Mouse (Mus musculus): ENCODE measurements around the gene Ubtd2. TPM values are rescaled to one million over a fixed set of nuclear protein-coding genes. Genes with fewer than 3 reads are reported as not detected.

Gene Ubtd2
- polyA plus RNA-seq, 1 experiment: 8.8 TPM

GRCm38 (mm10) chr11:32454231-32454799 is 855 bp upstream of the Ubtd2 start:
- H3K4me3 ChIP-seq (replicated peaks; ENCODE audit: extremely low read depth, low read depth, low read length): peak overlapping the region; percentile 94
- WGBS: 4% methylated on average over 19 of the region's 19 CpGs
- DNase-seq: no peak

GRCm38 (mm10) chr11:32455507-32456141 is 454 bp downstream of the Ubtd2 start:
- H3K4me3 ChIP-seq (replicated peaks; ENCODE audit: extremely low read depth, low read depth, low read length): peak overlapping the region; percentile 94
- under 1% methylated on average over 55 of the region's 58 CpGs for WGBS
- no peak for TF ChIP-seq CTCF (IDR thresholded peaks at IDR 0.05; ENCODE audit: insufficient read depth, low read length)
- no peaks in the 10 kb centered on the region for H3K4me1 ChIP-seq (ENCODE audit: control insufficient read depth, insufficient read depth, low read length)
- peak; percentile 55 for DNase-seq

More at GRCm38 (mm10) chr11:32454231-32454799, 855 bp upstream of the Ubtd2 start:
- no peaks in the 10 kb centered on the region for H3K4me1 ChIP-seq (ENCODE audit: control insufficient read depth, insufficient read depth, low read length)
- TF ChIP-seq CTCF (IDR thresholded peaks at IDR 0.05; ENCODE audit: insufficient read depth, low read length): no peak
- no peak for TF ChIP-seq POLR2A (IDR thresholded peaks at IDR 0.05; ENCODE audit: borderline replicate concordance, extremely low read depth, low read depth, low read length)

DNA sequence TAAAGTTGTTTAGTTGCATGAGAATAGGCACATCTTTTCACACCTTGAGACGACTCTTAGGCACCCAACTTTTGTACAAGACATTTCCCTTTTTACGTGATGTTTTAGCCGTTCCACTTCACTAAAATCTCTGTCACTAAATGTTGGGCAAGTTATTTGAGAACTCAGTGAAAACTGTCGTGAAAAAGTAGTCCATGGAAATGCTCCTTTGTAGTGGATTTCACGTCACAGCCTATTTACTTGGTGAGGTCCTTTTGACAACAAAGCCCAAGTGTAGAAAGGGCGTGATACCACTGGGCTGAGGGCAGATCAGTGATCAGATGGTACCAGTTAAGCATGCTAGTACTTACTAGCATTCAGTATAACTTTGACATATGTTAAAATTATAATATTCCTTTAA is 1.2 kb downstream of the Ubtd2 start:
- DNase-seq: no peak
- TF ChIP-seq CTCF (IDR thresholded peaks at IDR 0.05; ENCODE audit: insufficient read depth, low read length): no peak
- no peak for TF ChIP-seq POLR2A (IDR thresholded peaks at IDR 0.05; ENCODE audit: borderline replicate concordance, extremely low read depth, low read depth, low read length)
- H3K4me1 ChIP-seq (ENCODE audit: control insufficient read depth, insufficient read depth, low read length): no peaks in the 10 kb centered on the region
- 14% methylated on average over 6 of the region's 6 CpGs for WGBS
- peak overlapping the region; percentile 94 for H3K4me3 ChIP-seq (replicated peaks; ENCODE audit: extremely low read depth, low read depth, low read length)

DNA sequence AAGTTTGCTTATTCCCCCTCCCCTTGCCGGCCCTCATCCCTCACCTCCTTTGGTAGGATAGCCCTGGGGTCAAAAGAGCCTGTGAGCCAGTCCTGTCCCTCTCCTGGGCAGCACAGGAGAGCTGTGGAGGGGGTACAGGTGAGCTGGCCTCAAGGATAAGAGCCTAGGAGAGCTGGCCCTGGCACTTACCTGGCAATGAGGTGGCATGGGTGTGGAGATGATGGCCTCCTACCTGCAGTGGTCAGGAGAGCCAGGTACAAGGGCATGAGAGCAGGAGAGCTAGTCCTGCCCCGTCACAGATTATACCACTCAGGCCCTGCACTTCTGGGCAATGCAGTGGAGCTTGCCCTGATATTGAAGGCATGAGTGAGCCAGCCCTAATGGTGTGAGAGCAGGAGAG is 9.1 kb downstream of the Ubtd2 start:
- no peak for DNase-seq
- Histone ChIP-seq H3K4me3 (replicated peaks; ENCODE audit: extremely low read depth, low read depth, low read length) (no peak overlapping the region), H3K4me1 (ENCODE audit: control insufficient read depth, insufficient read depth, low read length) (no peaks in the 10 kb centered on the region)
- no peak for TF ChIP-seq CTCF (IDR thresholded peaks at IDR 0.05; ENCODE audit: insufficient read depth, low read length)
- no peak for TF ChIP-seq POLR2A (IDR thresholded peaks at IDR 0.05; ENCODE audit: borderline replicate concordance, extremely low read depth, low read depth, low read length)
- 65% methylated on average over 2 of the region's 2 CpGs for WGBS

GRCm38 (mm10) chr11:32471925-32472324 is 16.8 kb downstream of the Ubtd2 start:
- 61% methylated on average over 2 of the region's 2 CpGs for WGBS
- TF ChIP-seq POLR2A (IDR thresholded peaks at IDR 0.05; ENCODE audit: borderline replicate concordance, extremely low read depth, low read depth, low read length) (no peak), CTCF (IDR thresholded peaks at IDR 0.05; ENCODE audit: insufficient read depth, low read length) (no peak)

DNA sequence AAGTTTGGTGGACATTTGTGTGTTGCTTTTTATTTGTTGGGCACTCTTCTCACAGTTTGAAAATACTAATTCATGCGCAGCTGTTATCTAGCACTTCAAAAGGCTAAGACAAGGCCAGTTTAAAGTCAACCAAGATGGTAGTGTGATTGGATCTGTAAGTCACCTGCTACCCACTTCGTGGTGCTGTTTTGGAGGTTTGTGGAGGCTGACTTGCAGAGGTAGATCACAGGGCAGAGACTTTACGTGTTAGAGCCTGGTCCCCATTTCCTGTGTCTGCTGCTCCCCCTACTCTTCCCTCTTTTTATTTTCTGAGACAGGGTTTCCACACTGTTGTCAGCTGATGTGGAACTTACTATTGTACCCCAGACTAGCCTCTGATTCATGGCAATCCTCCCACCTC is 19.6 kb downstream of the Ubtd2 start:
- Histone ChIP-seq H3K4me1 (ENCODE audit: control insufficient read depth, insufficient read depth, low read length) (no peaks in the 10 kb centered on the region; the same call in 1 of the 2 replicates), H3K4me3 (replicated peaks; ENCODE audit: extremely low read depth, low read depth, low read length) (no peak overlapping the region)
- 74% methylated on average over 3 of the region's 3 CpGs for WGBS
- TF ChIP-seq POLR2A (IDR thresholded peaks at IDR 0.05; ENCODE audit: borderline replicate concordance, extremely low read depth, low read depth, low read length) (no peak), CTCF (IDR thresholded peaks at IDR 0.05; ENCODE audit: insufficient read depth, low read length) (no peak)
- DNase-seq: no peak

More at GRCm38 (mm10) chr11:32471925-32472324, 16.8 kb downstream of the Ubtd2 start:
- no peak overlapping the region for H3K4me3 ChIP-seq (replicated peaks; ENCODE audit: extremely low read depth, low read depth, low read length)
- DNase-seq: no peak
- H3K4me1 ChIP-seq (ENCODE audit: control insufficient read depth, insufficient read depth, low read length): no peaks in the 10 kb centered on the region; the same call in 1 of the 2 replicates

GRCm38 (mm10) chr11:32475487-32476236 is 20.5 kb downstream of the Ubtd2 start:
- no peak for DNase-seq

GRCm38 (mm10) chr11:32481525-32481924 is 26.4 kb downstream of the Ubtd2 start:
- no peak for DNase-seq
- TF ChIP-seq CTCF (IDR thresholded peaks at IDR 0.05; ENCODE audit: insufficient read depth, low read length) (no peak), POLR2A (IDR thresholded peaks at IDR 0.05; ENCODE audit: borderline replicate concordance, extremely low read depth, low read depth, low read length) (no peak)
- Histone ChIP-seq H3K4me1 (ENCODE audit: control insufficient read depth, insufficient read depth, low read length) (peaks cover 1% of the 10 kb centered on the region; the same call in 1 of the 2 replicates), H3K4me3 (replicated peaks; ENCODE audit: extremely low read depth, low read depth, low read length) (no peak overlapping the region)
- WGBS: 60% methylated on average over 2 of the region's 2 CpGs

More at GRCm38 (mm10) chr11:32475487-32476236, 20.5 kb downstream of the Ubtd2 start:
- TF ChIP-seq CTCF (IDR thresholded peaks at IDR 0.05; ENCODE audit: insufficient read depth, low read length) (no peak), POLR2A (IDR thresholded peaks at IDR 0.05; ENCODE audit: borderline replicate concordance, extremely low read depth, low read depth, low read length) (no peak)
- no peak overlapping the region for H3K4me3 ChIP-seq (replicated peaks; ENCODE audit: extremely low read depth, low read depth, low read length)
- 82% methylated on average over 5 of the region's 5 CpGs for WGBS
- no peaks in the 10 kb centered on the region; the same call in 1 of the 2 replicates for H3K4me1 ChIP-seq (ENCODE audit: control insufficient read depth, insufficient read depth, low read length)

- 50% methylated on average over 3 of the region's 3 CpGs for WGBS
- TF ChIP-seq CTCF (IDR thresholded peaks at IDR 0.05; ENCODE audit: insufficient read depth, low read length) (no peak), POLR2A (IDR thresholded peaks at IDR 0.05; ENCODE audit: borderline replicate concordance, extremely low read depth, low read depth, low read length) (no peak)
- no peak overlapping the region for H3K4me3 ChIP-seq (replicated peaks; ENCODE audit: extremely low read depth, low read depth, low read length)
- H3K4me1 ChIP-seq (ENCODE audit: control insufficient read depth, insufficient read depth, low read length): peaks cover 9% of the 10 kb centered on the region
- no peak for DNase-seq
These were observed 30.1 kb downstream of the Ubtd2 start for GRCm38 (mm10) chr11:32485290-32485689.

All from lung, adult 2 months (tissue).